Mouse (Mus musculus): ENCODE data around the gene Abcc1. TPM values are rescaled to one million over a fixed set of nuclear protein-coding genes. Genes with fewer than 3 reads are reported as not detected.

Abcc1 gene
- total RNA-seq, 4 experiments from 2014 or later, result 15.7 to 25.5 (median 21.1) TPM

- no peak for DNase-seq (ENCODE audit: low spot score)
Observed at GRCm38 (mm10) chr16:14439801-14440614, 78.7 kb downstream of the Abcc1 start.

- peak; percentile 37 for DNase-seq (ENCODE audit: low spot score)
Observed at GRCm38 (mm10) chr16:14444059-14444855, 82.9 kb downstream of the Abcc1 start.

GRCm38 (mm10) chr16:14445197-14445596, 83.8 kb downstream of the Abcc1 start:
- DNase-seq (ENCODE audit: low spot score), result peak; percentile 46

- DNase-seq (ENCODE audit: low spot score), result no peak
Observed at GRCm38 (mm10) chr16:14447366-14447765, 86.0 kb downstream of the Abcc1 start.

DNA sequence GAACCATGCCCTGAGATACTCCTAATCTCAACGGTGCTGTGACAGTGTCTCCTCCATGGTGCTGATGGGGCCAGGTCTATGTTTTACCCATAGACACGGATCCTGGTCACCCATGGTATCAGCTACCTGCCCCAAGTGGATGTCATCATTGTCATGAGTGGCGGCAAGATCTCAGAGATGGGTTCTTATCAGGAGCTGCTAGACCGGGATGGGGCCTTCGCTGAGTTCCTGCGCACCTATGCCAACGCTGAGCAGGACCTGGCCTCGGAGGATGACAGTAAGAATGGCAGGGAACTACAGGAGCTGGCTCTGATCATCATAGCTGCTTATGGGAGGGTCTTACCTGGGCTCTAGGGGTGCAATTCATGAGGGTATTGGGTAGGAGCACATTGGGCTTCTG, 86.9 kb downstream of the Abcc1 start:
- no peak for DNase-seq (ENCODE audit: low spot score)

DNA sequence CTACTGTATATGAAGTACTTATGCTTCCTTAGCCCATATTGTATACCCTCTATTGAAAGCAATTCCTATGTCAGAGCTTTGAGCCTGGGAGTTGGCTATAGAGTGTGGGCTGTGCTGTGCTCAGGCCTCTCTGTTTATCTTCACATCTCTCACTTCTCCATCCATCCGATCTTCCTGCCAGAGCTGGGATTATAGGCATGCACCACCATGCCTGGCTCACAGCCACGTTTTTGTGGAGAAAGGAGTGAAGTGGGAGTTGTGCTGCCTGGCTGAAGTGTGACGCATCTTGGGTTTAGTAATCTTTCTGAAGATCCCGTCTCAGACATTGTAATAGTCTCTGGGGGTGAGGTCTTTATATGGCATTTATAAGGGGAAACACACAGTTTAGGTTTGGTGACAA, 88.5 kb downstream of the Abcc1 start:
- no peak for DNase-seq (ENCODE audit: low spot score)

GRCm38 (mm10) chr16:14451374-14452046, 90.2 kb downstream of the Abcc1 start:
- DNase-seq (ENCODE audit: low spot score), result no peak

DNA sequence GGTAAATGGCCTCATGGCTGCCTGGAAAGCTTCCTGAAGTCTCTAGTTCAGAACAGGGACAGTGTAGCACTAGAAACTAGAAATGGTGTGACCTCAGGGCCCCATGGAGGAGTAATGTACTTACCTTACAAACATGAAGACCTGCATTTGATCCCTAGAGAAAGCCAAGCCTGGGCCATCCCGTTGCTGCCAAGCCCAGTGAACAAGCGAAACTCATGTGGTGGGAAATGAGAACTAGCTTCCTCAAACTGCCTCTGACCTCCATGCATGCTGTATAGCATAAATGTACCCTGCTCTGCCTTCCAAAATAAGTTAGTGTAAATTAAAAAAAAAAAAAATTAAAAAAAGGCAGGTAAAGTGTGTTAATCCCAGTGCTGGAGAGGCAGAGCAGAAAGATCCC, 101.2 kb downstream of the Abcc1 start:
- no peak for DNase-seq (ENCODE audit: low spot score)

GRCm38 (mm10) chr16:14465016-14465415, 103.7 kb downstream of the Abcc1 start:
- no peak for DNase-seq (ENCODE audit: low spot score)

DNA sequence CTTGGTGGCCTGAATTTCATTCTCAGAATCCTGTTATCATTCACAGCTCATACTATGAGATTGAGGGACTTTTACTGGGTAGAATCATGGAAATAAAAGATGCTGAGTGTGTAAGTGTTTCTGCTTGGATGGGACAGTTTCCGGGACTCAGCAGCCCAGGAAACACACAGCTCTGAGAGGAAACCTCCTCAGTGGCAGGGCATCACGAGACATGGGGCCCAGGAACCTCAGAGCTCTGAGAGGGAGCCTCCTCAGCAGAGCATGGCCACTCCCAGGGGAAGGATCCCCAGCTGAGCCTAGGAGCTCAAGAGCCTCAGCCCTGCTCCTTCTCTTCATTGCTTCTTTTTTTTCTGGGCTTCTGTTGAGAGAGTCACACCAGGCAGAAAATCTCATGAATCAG, 107.0 kb downstream of the Abcc1 start:
- DNase-seq (ENCODE audit: low spot score), result no peak

- no peak for DNase-seq (ENCODE audit: low spot score)
Observed at GRCm38 (mm10) chr16:14468841-14469240, 107.5 kb downstream of the Abcc1 start.

DNA sequence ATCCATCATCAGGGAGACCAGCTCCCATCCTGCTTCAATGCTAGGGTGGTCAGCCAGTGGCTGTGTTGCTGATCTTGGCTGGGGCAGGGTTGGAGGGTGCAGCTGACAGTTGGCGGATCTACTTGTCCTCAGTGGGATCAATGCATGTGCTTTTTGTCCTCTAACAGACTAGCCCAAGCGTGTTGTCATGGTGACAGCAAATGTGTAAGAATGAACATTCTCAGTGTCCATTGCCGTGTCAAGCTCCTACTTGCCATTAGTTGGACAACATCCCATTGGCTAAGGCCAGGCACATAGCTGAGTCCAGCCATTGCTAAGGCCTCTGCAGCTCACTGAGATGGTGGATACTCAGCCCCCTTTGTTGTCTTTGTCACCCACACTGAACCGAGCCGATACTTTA, 110.8 kb downstream of the Abcc1 start:
- no peak for DNase-seq (ENCODE audit: low spot score)

DNA sequence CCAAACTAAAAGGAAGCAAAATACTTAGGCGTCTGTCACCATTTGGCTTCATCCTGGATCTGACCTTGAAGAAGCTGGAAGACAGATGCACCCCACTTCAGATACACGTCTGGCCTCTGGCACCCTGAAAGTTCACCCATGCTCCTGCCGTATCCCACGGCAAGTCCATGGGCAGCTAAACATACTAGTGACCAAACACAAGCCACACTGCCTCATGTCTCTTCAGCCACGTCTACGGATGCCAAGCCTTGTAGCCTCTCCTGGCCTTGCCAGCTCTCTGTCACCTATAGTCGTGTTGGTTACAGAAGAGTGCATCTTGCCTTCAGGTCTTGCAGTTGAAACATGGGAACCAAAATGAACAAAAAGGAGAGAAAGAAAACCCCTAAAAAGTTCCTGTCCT, 112.3 kb downstream of the Abcc1 start:
- no peak for DNase-seq (ENCODE audit: low spot score)

DNA sequence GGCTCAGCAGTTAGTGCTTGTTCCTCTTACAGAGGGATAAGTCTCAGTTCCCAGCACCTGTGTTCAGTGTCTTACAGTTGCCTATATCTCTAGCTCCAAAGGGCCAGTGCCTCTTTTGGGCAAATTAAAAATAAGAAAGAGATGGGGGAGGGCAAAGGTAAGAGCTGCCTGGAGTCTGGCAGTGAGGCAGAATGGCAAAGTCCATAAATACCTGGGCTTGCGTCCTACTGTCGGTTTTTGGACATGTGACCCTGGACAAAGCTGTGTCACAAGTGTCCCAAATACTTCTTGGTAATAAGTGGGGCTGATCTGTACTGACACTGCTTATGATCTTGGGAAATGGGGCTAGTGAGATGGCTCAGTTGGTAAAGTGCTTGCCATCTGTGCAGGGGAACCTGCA, 113.6 kb downstream of the Abcc1 start:
- no peak for DNase-seq (ENCODE audit: low spot score)

DNA sequence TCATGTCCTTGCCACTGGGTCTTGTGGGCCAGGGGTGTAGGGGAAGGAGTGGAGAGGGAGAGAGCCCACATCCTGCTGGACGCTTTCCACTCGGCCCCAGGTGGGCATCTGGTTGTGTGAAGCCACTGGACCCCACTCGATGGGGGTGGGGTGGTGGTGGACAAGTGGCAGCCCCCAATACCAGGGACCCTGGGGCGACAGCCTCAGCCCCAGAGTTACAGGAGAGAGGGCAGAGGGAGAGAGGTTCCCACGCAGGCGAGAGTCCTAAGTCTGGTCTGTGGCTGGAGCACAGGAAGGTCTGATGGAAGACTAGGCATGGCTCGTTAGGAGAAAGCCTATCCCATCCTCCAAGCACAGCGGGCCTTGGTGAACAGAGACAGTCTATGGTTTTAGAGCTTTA, 114.7 kb downstream of the Abcc1 start:
- DNase-seq (ENCODE audit: low spot score), result no peak

GRCm38 (mm10) chr16:14476701-14477400, 115.5 kb downstream of the Abcc1 start:
- no peak for DNase-seq (ENCODE audit: low spot score)

GRCm38 (mm10) chr16:14477510-14478300, 116.3 kb downstream of the Abcc1 start:
- no peak for DNase-seq (ENCODE audit: low spot score)

GRCm38 (mm10) chr16:14479641-14480040, 118.3 kb downstream of the Abcc1 start:
- DNase-seq (ENCODE audit: low spot score), result no peak

- no peak for DNase-seq (ENCODE audit: low spot score)
Observed at GRCm38 (mm10) chr16:14483221-14483620, 121.9 kb downstream of the Abcc1 start.

DNA sequence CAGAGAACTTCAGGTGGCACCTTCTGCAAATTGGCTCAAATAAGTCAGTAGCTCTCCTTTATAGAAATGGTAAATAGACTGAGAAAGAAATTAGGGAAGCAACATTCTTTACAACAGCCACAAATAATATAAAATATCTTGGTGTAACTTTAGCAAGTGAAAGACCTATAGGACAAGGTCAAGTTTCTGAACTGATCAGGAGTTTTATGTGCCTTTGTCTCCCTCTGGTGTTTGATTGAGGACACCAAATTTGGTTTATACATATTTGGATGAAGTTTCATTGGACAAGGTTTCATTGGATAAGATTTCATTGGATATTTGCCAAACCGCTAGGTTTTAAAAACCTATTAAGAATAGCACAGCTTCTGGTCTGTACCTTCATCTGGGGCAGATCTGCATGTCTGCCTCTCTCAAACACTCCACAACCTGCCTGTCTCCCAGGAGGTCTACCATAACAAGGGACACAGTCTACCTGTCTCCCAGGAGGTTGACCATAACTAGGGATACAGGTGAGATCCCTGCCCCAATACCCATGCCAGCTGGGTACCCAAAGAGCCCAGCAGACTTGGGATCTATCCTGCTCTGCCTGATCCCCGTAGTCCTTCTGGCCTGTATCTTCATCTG, 132.2 kb downstream of the Abcc1 start:
- DNase-seq (ENCODE audit: low spot score), result peak; percentile 20
